Mouse (Mus musculus) liver, embryonic 14.5 days (tissue): ENCODE data around the gene Mien1. TPM values are rescaled to one million over a fixed set of nuclear protein-coding genes. Genes with fewer than 3 reads are reported as not detected.

Experiments
- ATAC-seq: fragments of 200-750 bp; cut with Nextera tagmentation; 2 replicates; pipeline ENCODE4 v1.8.0; 2017; ENCODE audit warnings: moderate number of reproducible peaks, mild to moderate bottlenecking, moderate library complexity; ENCODE audit not compliant: insufficient read depth
- DNase-seq, 3 experiments: peaks; one replicate each; pipeline ENCODE4 v3.0.0-alpha.2; 2012 to 2013; ENCODE audit warnings: low read depth in 3 of 3, low spot score in 3 of 3
- H3K27ac ChIP-seq: fragments of 300-500 bp; sonication (generic); 2 replicates; pipeline ENCODE4 v1.5.1; 2014; ENCODE audit warnings: moderate library complexity, mild to moderate bottlenecking, control low read depth, inconsistent platforms
- H3K27me3 ChIP-seq: fragments of 300-500 bp; sonication (generic); 2 replicates; pipeline ENCODE4 v1.6.1; 2014; ENCODE audit warnings: mild to moderate bottlenecking, low read length, moderate library complexity; ENCODE audit not compliant: control insufficient read depth, insufficient read depth
- H3K36me3 ChIP-seq: fragments of 300-500 bp; sonication (generic); replicated peaks from 2 replicates; pipeline ENCODE4 v1.6.1; 2014; ENCODE audit warnings: low read depth; ENCODE audit not compliant: control insufficient read depth, insufficient read depth
- H3K4me1 ChIP-seq, 2 experiments: fragments of 200-500 bp in 1 of 2; fragments of 300-500 bp in 1 of 2; sonication (generic) in 1 of 2; replicated peaks; 2 replicates each; pipeline ENCODE4 v1.6.1; 2012 to 2014; ENCODE audit warnings: antibody characterized with exemption in 1 of 2, inconsistent platforms in 1 of 2, low read length in 1 of 2; ENCODE audit not compliant: control insufficient read depth in 2 of 2, insufficient read depth in 2 of 2
- H3K4me2 ChIP-seq: fragments of 300-500 bp; sonication (generic); 2 replicates; pipeline ENCODE4 v1.6.1; 2014; ENCODE audit warnings: low read depth, mild to moderate bottlenecking, control low read depth, moderate library complexity
- H3K4me3 ChIP-seq, 2 experiments: fragments of 200-500 bp in 1 of 2; fragments of 300-500 bp in 1 of 2; sonication (generic) in 1 of 2; 2 replicates each; pipeline ENCODE4 v1.5.1; 2012 to 2014; ENCODE audit warnings: low read depth in 2 of 2, low read length in 2 of 2, mild to moderate bottlenecking in 2 of 2, control low read depth in 1 of 2, inconsistent platforms in 1 of 2, moderate library complexity in 1 of 2; ENCODE audit not compliant: insufficient read depth in 1 of 2
- H3K9ac ChIP-seq: fragments of 300-500 bp; sonication (generic); replicated peaks from 2 replicates; pipeline ENCODE4 v1.6.1; 2014; ENCODE audit warnings: mild to moderate bottlenecking, control low read depth, moderate library complexity
- H3K9me3 ChIP-seq: fragments of 300-500 bp; sonication (generic); 2 replicates; pipeline ENCODE4 v1.6.1; 2016; ENCODE audit warnings: low read length, mixed read lengths; ENCODE audit not compliant: control insufficient read depth
- CTCF ChIP-seq: IDR thresholded peaks from 2 replicates; pipeline ENCODE4 v1.5.1; 2016; ENCODE audit warnings: antibody characterized with exemption, low read depth, control low read depth
- EP300 ChIP-seq: IDR thresholded peaks from 2 replicates; pipeline ENCODE4 v1.6.1; 2016; ENCODE audit warnings: antibody characterized with exemption, low read depth
- WGBS: fragments of 180-500 bp; shearing (Covaris S2); extraction: QIAGEN DNeasy Blood & Tissue Kit; methylation state at CpG from one replicate; pipeline ENCODE4 v1.1.7; 2014; ENCODE audit not compliant: insufficient replicate concordance; 5-methylcytosine and 5-hydroxymethylcytosine counted together
- polyA plus RNA-seq, 2 experiments: library from polyadenylated mRNA; depleted of rRNA in 1 of 2; stranded (reverse) in 1 of 2; unstranded in 1 of 2; fragments of >200 nt; fragmentation: Nextera tagmentation in 1 of 2; extraction: Ambion mirVana in 1 of 2; gene quantifications; 2 replicates each; pipeline versions ENCODE4 v1.2.1 to v1.2.3; 2012 to 2014

Gene Mien1
- polyA plus RNA-seq, 2 experiments: 31.1 to 58.5 TPM

GRCm38 (mm10) chr11:98475630-98476433 lies 37.0 kb upstream of the Mien1 start:
- WGBS: 52% methylated on average over 9 of the region's 9 CpGs
- Histone ChIP-seq H3K27me3 (no peaks in the 10 kb centered on the region), H3K27ac (no peak overlapping the region), H3K4me1 (no peaks in the 10 kb centered on the region), H3K4me3 (no peak overlapping the region), H3K36me3 (no peaks in the 10 kb centered on the region), H3K9ac (no peak overlapping the region), H3K9me3 (no peaks in the 10 kb centered on the region), H3K4me2 (no peak overlapping the region)
- DNase-seq (no peak), ATAC-seq (no peak)
- TF ChIP-seq CTCF (no peak), EP300 (no peak)

DNA sequence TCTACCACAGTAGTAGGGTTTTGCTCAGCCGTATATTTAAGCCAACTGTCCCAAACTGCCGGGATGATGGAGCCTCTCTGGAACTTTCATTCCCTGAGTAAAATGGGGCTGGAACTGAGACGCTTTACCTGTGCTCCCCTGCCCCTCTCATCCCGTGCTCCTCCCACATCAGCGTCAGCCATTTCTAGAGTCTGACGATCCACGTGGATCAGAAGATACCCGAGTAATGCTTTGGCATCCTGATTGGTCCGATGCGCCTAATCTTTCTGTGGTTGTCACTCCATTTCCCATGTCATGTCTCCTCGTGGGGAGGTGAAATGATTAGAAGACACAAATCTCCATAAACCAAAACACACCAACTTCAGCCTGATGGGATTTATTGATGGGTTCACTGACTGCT lies 36.2 kb upstream of the Mien1 start:
- no peak overlapping the region for H3K27ac ChIP-seq
- 68% methylated on average over 11 of the region's 11 CpGs for WGBS
- H3K9me3 ChIP-seq: no peaks in the 10 kb centered on the region
- H3K4me3 ChIP-seq: no peak overlapping the region
- no peak overlapping the region for H3K9ac ChIP-seq
- no peaks in the 10 kb centered on the region for H3K27me3 ChIP-seq
- H3K36me3 ChIP-seq: no peaks in the 10 kb centered on the region
- TF ChIP-seq EP300: no peak
- TF ChIP-seq CTCF: no peak
- DNase-seq (no peak), ATAC-seq (no peak)
- H3K4me1 ChIP-seq: no peaks in the 10 kb centered on the region
- no peak overlapping the region for H3K4me2 ChIP-seq

GRCm38 (mm10) chr11:98473916-98474479 lies 35.2 kb upstream of the Mien1 start:
- Histone ChIP-seq H3K4me1 (no peaks in the 10 kb centered on the region), H3K9ac (no peak overlapping the region), H3K27ac (no peak overlapping the region), H3K4me2 (no peak overlapping the region), H3K27me3 (no peaks in the 10 kb centered on the region), H3K36me3 (no peaks in the 10 kb centered on the region), H3K9me3 (no peaks in the 10 kb centered on the region), H3K4me3 (no peak overlapping the region)
- 45% methylated on average over 8 of the region's 8 CpGs for WGBS
- ATAC-seq (no peak), DNase-seq (no peak)
- no peak for TF ChIP-seq EP300
- no peak for TF ChIP-seq CTCF

- no peak for ATAC-seq
- DNase-seq: no peak
- Histone ChIP-seq H3K4me3 (no peak overlapping the region), H3K27ac (no peak overlapping the region), H3K27me3 (no peaks in the 10 kb centered on the region), H3K4me2 (no peak overlapping the region), H3K9ac (no peak overlapping the region), H3K4me1 (no peaks in the 10 kb centered on the region), H3K9me3 (no peaks in the 10 kb centered on the region), H3K36me3 (no peaks in the 10 kb centered on the region)
- TF ChIP-seq CTCF: no peak
- TF ChIP-seq EP300: no peak
- WGBS: 53% methylated on average over 4 of the region's 4 CpGs
Observed at GRCm38 (mm10) chr11:98472696-98473095, 33.9 kb upstream of the Mien1 start.

DNA sequence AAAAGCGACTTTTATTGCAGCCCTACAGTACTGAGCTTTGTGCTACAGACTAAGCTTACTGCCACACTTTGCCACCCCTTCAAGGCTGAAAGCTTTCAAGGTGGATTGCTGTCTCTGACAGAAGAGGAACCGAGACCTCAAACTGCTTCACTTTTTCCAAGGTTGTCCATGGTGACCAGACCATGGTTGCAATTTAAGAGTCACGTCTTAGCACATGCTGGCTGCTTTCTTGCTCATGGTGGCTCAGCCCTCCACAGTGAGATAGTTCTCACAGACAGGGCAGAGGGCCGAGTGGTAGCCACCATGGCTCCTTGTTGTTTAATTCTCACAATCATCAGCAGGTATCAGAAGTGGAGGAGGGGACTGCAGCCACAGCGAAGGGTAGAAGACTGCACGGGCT lies 32.0 kb upstream of the Mien1 start:
- DNase-seq (no peak), ATAC-seq (no peak)
- no peak overlapping the region for H3K9ac ChIP-seq
- no peaks in the 10 kb centered on the region for H3K36me3 ChIP-seq
- WGBS: 40% methylated on average over 6 of the region's 6 CpGs
- H3K9me3 ChIP-seq: no peaks in the 10 kb centered on the region
- no peaks in the 10 kb centered on the region for H3K4me1 ChIP-seq
- no peak overlapping the region for H3K4me3 ChIP-seq
- H3K27ac ChIP-seq: no peak overlapping the region
- H3K27me3 ChIP-seq: no peaks in the 10 kb centered on the region
- TF ChIP-seq EP300: no peak
- H3K4me2 ChIP-seq: no peak overlapping the region
